Mouse (Mus musculus) neural tube, embryonic 12.5 days (tissue): ENCODE results near the gene Hcn2. TPM values are rescaled to one million over a fixed set of nuclear protein-coding genes. Genes with fewer than 3 reads are reported as not detected.

Experiments
- ATAC-seq: fragments of 200-750 bp; cut with Nextera tagmentation; 2 replicates; pipeline ENCODE4 v1.8.0; 2017; ENCODE audit warnings: low read depth, mild to moderate bottlenecking, moderate TSS enrichment, moderate library complexity; ENCODE audit not compliant: low FRiP score
- H3K27ac ChIP-seq: fragments of 300-500 bp; sonication (generic); 2 replicates; pipeline ENCODE4 v1.5.1; 2016
- H3K27me3 ChIP-seq: fragments of 300-500 bp; sonication (generic); replicated peaks from 2 replicates; pipeline ENCODE4 v1.6.1; 2016; ENCODE audit warnings: mild to moderate bottlenecking
- H3K36me3 ChIP-seq: fragments of 300-500 bp; sonication (generic); 2 replicates; pipeline ENCODE4 v1.6.1; 2016; ENCODE audit warnings: mild to moderate bottlenecking
- H3K4me1 ChIP-seq: fragments of 300-500 bp; sonication (generic); 2 replicates; pipeline ENCODE4 v1.6.1; 2016
- H3K4me2 ChIP-seq: fragments of 300-500 bp; sonication (generic); replicated peaks from 2 replicates; pipeline ENCODE4 v1.6.1; 2016; ENCODE audit warnings: mild to moderate bottlenecking
- H3K4me3 ChIP-seq: fragments of 300-500 bp; sonication (generic); 2 replicates; pipeline ENCODE4 v1.5.1; 2016
- H3K9ac ChIP-seq: fragments of 300-500 bp; sonication (generic); 2 replicates; pipeline ENCODE4 v1.6.1; 2016; ENCODE audit warnings: mild to moderate bottlenecking
- H3K9me3 ChIP-seq: fragments of 300-500 bp; sonication (generic); 2 replicates; pipeline ENCODE4 v1.6.1; 2016; ENCODE audit warnings: mild to moderate bottlenecking
- WGBS: fragments of 180-500 bp; shearing (Covaris S2); methylation state at CpG from one replicate; pipeline ENCODE4 v1.1.7; 2016; 5-methylcytosine and 5-hydroxymethylcytosine counted together
- polyA plus RNA-seq: library from polyadenylated mRNA; unstranded; fragments of >200 nt; fragmentation: Nextera tagmentation; extraction: Ambion mirVana; gene quantifications from 2 replicates; pipeline ENCODE4 v1.2.1, GENCODE M21; 2016

The Hcn2 gene
- polyA plus RNA-seq, 1 experiment from 2014 or later: 0.61 TPM

- 0 out of 2 replicates have a peak, but pooled peaks cover 6% of the 10 kb centered on the region for H3K9me3 ChIP-seq
- H3K9ac ChIP-seq: no peak overlapping the region
- 95% methylated on average over 2 of the region's 2 CpGs for WGBS
- ATAC-seq: no peak
- H3K4me2 ChIP-seq: no peak overlapping the region
- H3K4me3 ChIP-seq: no peak overlapping the region
- peaks cover 21% of the 10 kb centered on the region for H3K27me3 ChIP-seq
- H3K36me3 ChIP-seq: no peaks in the 10 kb centered on the region
- H3K27ac ChIP-seq: no peak overlapping the region
- H3K4me1 ChIP-seq: peaks cover 15% of the 10 kb centered on the region
Measured at GRCm38 (mm10) chr10:79773208-79773607, 56.8 kb downstream of the Hcn2 start.

DNA sequence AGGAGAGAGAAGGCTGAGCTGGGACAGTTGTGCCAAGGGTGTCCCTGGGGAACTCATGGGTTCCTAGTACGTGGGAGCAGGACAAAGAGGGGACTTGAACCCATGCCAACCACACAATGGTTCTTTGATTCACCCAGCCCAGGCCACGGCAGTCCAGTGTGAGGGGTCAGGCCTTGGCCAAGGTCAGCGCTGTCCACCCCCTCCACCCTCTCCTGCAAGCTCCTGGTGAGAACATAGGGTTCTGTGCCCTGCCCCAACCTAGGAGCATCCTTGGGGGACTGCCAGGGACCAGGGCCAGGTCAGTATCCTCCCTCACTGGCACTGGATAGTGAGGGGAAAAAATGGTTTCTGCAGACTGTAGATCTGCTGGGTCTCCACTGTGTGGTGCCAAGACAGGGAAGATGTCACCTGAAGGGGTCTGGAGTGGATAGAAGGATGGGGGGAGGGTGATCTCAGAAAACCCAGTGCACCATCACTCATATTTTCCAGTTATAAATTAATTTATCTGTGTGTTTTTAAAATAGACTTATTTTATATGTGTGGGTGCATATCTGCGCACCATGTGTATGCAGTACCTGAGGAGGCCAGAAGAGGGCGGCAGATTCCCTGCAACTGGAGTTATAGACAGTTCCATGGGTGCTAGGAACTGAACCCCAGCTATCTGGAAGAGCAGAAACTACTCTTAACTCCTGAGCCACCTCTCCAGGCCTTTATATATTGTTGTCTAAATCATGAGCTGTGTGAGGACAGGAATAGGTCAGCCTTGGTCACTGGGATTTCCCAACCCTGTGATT is 58.2 kb downstream of the Hcn2 start:
- WGBS: 73% methylated on average over 5 of the region's 5 CpGs
- no peak for ATAC-seq
- H3K9me3 ChIP-seq: 0 out of 2 replicates have a peak, but pooled peaks cover 6% of the 10 kb centered on the region
- H3K27me3 ChIP-seq: peaks cover 35% of the 10 kb centered on the region
- H3K9ac ChIP-seq: no peak overlapping the region
- H3K4me3 ChIP-seq: no peak overlapping the region
- H3K4me1 ChIP-seq: peaks cover 22% of the 10 kb centered on the region
- H3K4me2 ChIP-seq: no peak overlapping the region
- no peaks in the 10 kb centered on the region for H3K36me3 ChIP-seq
- no peak overlapping the region for H3K27ac ChIP-seq

- Histone ChIP-seq H3K4me3 (peak within 1 kb of the TSS; percentile 31), H3K27ac (no peak within 1 kb of the TSS), H3K36me3 (no peaks in the 10 kb centered on the region), H3K9ac (peak within 1 kb of the TSS; percentile 43), H3K9me3 (0 out of 2 replicates have a peak, but pooled peaks cover 6% of the 10 kb centered on the region), H3K4me2 (peak within 1 kb of the TSS; percentile 62), H3K4me1 (peaks cover 38% of the 10 kb centered on the region), H3K27me3 (peaks cover 51% of the 10 kb centered on the region)
- no peak for ATAC-seq
- 2% methylated on average over 39 of the region's 39 CpGs for whole genome bisulfite sequencing
Measured at GRCm38 (mm10) chr10:79777103-79777531, 60.7 kb downstream of the Hcn2 start, which contains the start of gene Fstl3. Gene Fstl3, plus strand, starts transcription at chr10:79777272.

- peaks cover 38% of the 10 kb centered on the region for H3K4me1 ChIP-seq
Measured at GRCm38 (mm10) chr10:79778006-79778405, 61.6 kb downstream of the Hcn2 start.

GRCm38 (mm10) chr10:79779193-79779592 is 62.8 kb downstream of the Hcn2 start:
- Histone ChIP-seq H3K27me3 (peaks cover 57% of the 10 kb centered on the region), H3K36me3 (no peaks in the 10 kb centered on the region), H3K4me2 (peak overlapping the region; percentile 69; the same call in 1 of the 2 replicates), H3K4me1 (peaks cover 38% of the 10 kb centered on the region), H3K27ac (no peak overlapping the region), H3K9me3 (0 out of 2 replicates have a peak, but pooled peaks cover 6% of the 10 kb centered on the region), H3K9ac (no peak overlapping the region), H3K4me3 (no peak overlapping the region)
- no peak for ATAC-seq
- 21% methylated on average over 2 of the region's 2 CpGs for WGBS

More at GRCm38 (mm10) chr10:79778006-79778405, 61.6 kb downstream of the Hcn2 start:
- H3K36me3 ChIP-seq: no peaks in the 10 kb centered on the region
- no peak overlapping the region for H3K9ac ChIP-seq
- 14% methylated on average over 15 of the region's 15 CpGs for WGBS
- no peak for ATAC-seq
- H3K27ac ChIP-seq: no peak overlapping the region
- peak overlapping the region; percentile 7; the same call in 1 of the 2 replicates for H3K4me3 ChIP-seq
- H3K9me3 ChIP-seq: 0 out of 2 replicates have a peak, but pooled peaks cover 6% of the 10 kb centered on the region
- peaks cover 56% of the 10 kb centered on the region for H3K27me3 ChIP-seq
- H3K4me2 ChIP-seq: peak overlapping the region; percentile 20; the same call in 1 of the 2 replicates

- H3K27me3 ChIP-seq: peaks cover 63% of the 10 kb centered on the region
- H3K9me3 ChIP-seq: 0 out of 2 replicates have a peak, but pooled peaks cover 3% of the 10 kb centered on the region
- H3K4me3 ChIP-seq: peak overlapping the region; percentile 34
- WGBS: 1% methylated on average over 55 of the region's 55 CpGs
- no peak overlapping the region for H3K27ac ChIP-seq
- ATAC-seq: peak; percentile 92
- peaks cover 38% of the 10 kb centered on the region for H3K4me1 ChIP-seq
- H3K9ac ChIP-seq: 0 out of 2 replicates have a peak overlapping the region, but pooled peaks have one; percentile 2
- H3K4me2 ChIP-seq: peak overlapping the region; percentile 69
- no peaks in the 10 kb centered on the region for H3K36me3 ChIP-seq
Measured at GRCm38 (mm10) chr10:79779784-79780663, 63.6 kb downstream of the Hcn2 start.

DNA sequence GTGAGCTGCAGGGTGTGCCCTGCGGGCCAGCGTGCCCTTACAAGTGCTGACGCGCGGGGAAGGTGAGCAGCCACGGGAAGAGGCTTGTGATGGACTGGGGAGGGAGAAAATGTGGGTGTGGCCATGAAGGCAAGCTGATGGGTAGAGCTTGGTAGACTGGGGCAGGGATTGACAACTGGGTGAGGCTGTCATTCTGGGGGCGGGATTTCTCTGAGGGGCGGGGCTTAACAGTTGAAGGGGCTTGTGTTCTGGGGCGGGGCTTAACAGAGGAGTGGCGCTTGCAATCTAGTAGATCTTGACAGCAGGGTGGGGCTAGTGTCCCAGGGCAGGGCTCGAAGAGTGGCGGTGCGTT is 64.2 kb downstream of the Hcn2 start:
- no peaks in the 10 kb centered on the region for H3K9me3 ChIP-seq
- 0 out of 2 replicates have a peak overlapping the region, but pooled peaks have one; percentile 2 for H3K9ac ChIP-seq
- no peaks in the 10 kb centered on the region for H3K36me3 ChIP-seq
- no peak overlapping the region for H3K27ac ChIP-seq
- H3K4me1 ChIP-seq: peaks cover 38% of the 10 kb centered on the region
- WGBS: 2% methylated on average over 13 of the region's 13 CpGs
- no peak; the same call in 1 of the 2 replicates for ATAC-seq
- H3K27me3 ChIP-seq: peaks cover 63% of the 10 kb centered on the region
- peak overlapping the region; percentile 69 for H3K4me2 ChIP-seq
- H3K4me3 ChIP-seq: peak overlapping the region; percentile 34

GRCm38 (mm10) chr10:79781139-79781538 is 64.7 kb downstream of the Hcn2 start:
- Histone ChIP-seq H3K9me3 (no peaks in the 10 kb centered on the region), H3K27me3 (peaks cover 62% of the 10 kb centered on the region), H3K27ac (no peak overlapping the region), H3K4me2 (peak overlapping the region; percentile 69), H3K9ac (no peak overlapping the region), H3K4me1 (peaks cover 38% of the 10 kb centered on the region), H3K4me3 (no peak overlapping the region), H3K36me3 (no peaks in the 10 kb centered on the region)
- no peak for ATAC-seq
- 29% methylated on average over 21 of the region's 21 CpGs for WGBS

GRCm38 (mm10) chr10:79781956-79782355 is 65.5 kb downstream of the Hcn2 start:
- no peak overlapping the region for H3K27ac ChIP-seq
- H3K4me1 ChIP-seq: peaks cover 36% of the 10 kb centered on the region
- peaks cover 54% of the 10 kb centered on the region for H3K27me3 ChIP-seq
- no peak overlapping the region for H3K4me2 ChIP-seq
- 47% methylated on average over 5 of the region's 5 CpGs for WGBS
- no peak for ATAC-seq
- no peaks in the 10 kb centered on the region for H3K9me3 ChIP-seq
- H3K9ac ChIP-seq: no peak overlapping the region
- no peak overlapping the region for H3K4me3 ChIP-seq
- H3K36me3 ChIP-seq: no peaks in the 10 kb centered on the region

DNA sequence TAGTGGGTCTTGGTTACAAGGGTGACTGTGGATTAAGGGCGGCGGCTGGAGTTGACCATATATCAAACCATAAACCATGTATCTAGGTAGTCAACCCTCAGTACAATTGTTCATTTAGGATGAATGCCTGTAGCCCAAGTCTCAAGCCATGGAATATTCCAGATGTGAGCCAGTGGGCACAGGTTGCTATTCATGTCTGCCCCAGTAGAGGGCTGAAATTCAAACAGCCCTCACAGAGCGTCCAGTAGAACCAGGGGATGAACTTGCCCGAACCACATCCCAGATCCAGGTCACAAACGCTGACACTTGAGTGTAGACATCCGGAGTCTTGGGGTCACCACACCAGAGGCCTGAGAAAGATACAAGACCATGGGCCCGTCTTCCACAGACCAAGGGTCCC is 66.6 kb downstream of the Hcn2 start:
- H3K27me3 ChIP-seq: peaks cover 43% of the 10 kb centered on the region
- 71% methylated on average over 7 of the region's 7 CpGs for WGBS
- H3K9me3 ChIP-seq: no peaks in the 10 kb centered on the region
- peaks cover 26% of the 10 kb centered on the region for H3K4me1 ChIP-seq
- H3K4me3 ChIP-seq: no peak overlapping the region
- H3K4me2 ChIP-seq: no peak overlapping the region
- H3K36me3 ChIP-seq: no peaks in the 10 kb centered on the region
- no peak overlapping the region for H3K9ac ChIP-seq
- no peak overlapping the region for H3K27ac ChIP-seq
- no peak for ATAC-seq

DNA sequence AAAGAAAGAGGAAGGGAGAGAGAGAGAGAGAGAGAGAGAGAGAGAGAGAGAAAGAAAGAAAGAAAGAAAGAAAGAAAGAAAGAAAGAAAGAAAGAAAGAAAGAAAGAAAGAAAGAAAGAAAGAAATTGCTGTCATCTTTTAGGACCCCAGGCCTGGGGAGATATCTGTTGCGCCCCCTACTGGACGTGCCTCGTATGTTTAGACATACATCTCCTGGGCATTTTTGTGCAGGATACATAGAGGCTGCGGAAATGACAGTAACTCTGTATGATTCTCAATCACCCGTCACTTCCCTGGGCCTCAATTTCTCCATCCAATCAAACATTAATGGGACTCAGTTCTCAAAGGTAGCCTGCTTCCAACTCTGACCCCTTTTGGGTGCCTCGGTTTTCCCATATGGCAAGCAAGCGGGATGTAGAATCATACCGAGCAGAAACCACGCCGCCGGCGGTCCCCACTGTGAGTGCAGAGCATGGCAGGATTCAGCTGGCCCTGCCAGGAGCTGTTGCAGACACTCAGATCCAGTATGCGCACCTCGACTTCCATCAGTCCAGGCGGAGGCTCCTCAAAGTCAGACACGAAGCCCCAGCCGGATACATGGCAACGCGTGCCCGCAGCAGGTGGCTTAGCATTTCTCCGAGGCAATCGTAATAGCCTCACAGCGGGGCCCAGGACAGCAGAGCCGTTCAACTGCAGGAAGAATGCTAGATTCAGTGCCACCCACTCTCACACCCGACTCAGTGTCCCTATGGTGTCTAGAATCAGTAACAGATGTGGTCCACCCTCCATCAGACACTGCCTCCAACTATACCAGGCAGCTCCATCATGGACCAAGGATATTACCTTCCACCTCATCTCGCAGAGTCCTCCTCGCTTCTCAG is 67.7 kb downstream of the Hcn2 start:
- Histone ChIP-seq H3K4me1 (peaks cover 16% of the 10 kb centered on the region), H3K9ac (no peak overlapping the region), H3K36me3 (no peaks in the 10 kb centered on the region), H3K4me2 (no peak overlapping the region), H3K9me3 (no peaks in the 10 kb centered on the region), H3K27ac (no peak overlapping the region), H3K4me3 (no peak overlapping the region), H3K27me3 (peaks cover 32% of the 10 kb centered on the region)
- WGBS: 37% methylated on average over 27 of the region's 27 CpGs
- no peak for ATAC-seq
